Comparison of ENCODE assay signal across 12 mouse cellular contexts in the genomic region with DNA sequence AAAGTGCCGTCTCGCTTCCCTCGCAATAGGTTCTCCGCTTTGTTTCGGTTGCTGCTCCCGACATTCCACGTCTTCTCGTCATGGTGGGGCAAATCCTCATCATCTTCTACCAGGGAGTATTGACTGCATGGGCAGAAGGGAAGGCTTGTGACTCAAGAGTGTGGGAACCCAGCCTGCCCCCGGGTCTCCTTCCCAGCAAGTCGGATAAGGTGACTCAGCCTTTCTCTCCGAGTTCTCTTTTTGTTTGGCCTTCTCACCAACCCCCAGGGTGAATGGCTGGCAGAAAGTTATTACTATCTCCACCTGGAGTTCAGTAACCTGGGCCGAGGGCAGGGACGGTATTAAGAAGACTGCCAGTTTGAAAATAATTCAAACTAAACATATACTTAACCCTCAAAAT.
"Had no signal": no experiment of that assay in that cellular context is flagged by ENCODE, and none has a peak within 500 bp of the region (broad histone marks: within the 10 kb centered on the region; RNA-seq: fewer than 3 reads in every experiment).

No protein-coding gene starts in this region.

- DNase-seq: lung, adult 18-20 months; lung, embryonic 14.5 days; lung, postnatal 10 days; lung, postnatal 4 days; midbrain, embryonic 14.5 days; retina, postnatal 1 day; right cerebral cortex, postnatal 14 days; right cerebral cortex, postnatal 4 days; spleen, adult 18-20 months; thymus, adult 18-20 months; thymus, postnatal 25 days; thymus, postnatal 4 days had no signal
